Mouse (Mus musculus) small intestine, adult 2 months (tissue): ENCODE data around the gene Akap1.

Experiments
- CTCF ChIP-seq: fragments of 200-500 bp; IDR thresholded peaks from 2 replicates; pipeline ENCODE4 v1.5.1; 2012; ENCODE audit warnings: low read depth, mild to moderate bottlenecking, control low read depth, inconsistent platforms, low read length, moderate library complexity, mixed read lengths; ENCODE audit not compliant: insufficient replicate concordance, insufficient read length; ENCODE audit errors: extremely low read depth
- POLR2A ChIP-seq: fragments of 200-500 bp; IDR thresholded peaks from 2 replicates; pipeline ENCODE4 v1.6.1; 2012; ENCODE audit warnings: low read depth, mild to moderate bottlenecking, control low read depth, inconsistent platforms, low read length, moderate library complexity

GRCm38 (mm10) chr11:88847281-88848006, 16.9 kb downstream of the Akap1 start:
- no peak for TF ChIP-seq CTCF
- TF ChIP-seq POLR2A, result no peak
